Mouse (Mus musculus): ENCODE measurements at regions not wholly inside any gene's neighbourhood (a gene's known extent, or its start where the extent isn't known, plus 50 kb on each side); places are given as distances from the start of the nearest gene placed in this dataset.

GRCm38 (mm10) chr12:71429561-71430200, 120.0 kb downstream of the Dact1 start:
- no peak for DNase-seq (ENCODE audit: low spot score)

- DNase-seq (ENCODE audit: low spot score) = no peak
Observed at GRCm38 (mm10) chr12:71430331-71430730, 120.6 kb downstream of the Dact1 start.

GRCm38 (mm10) chr12:71431116-71431515, 121.4 kb downstream of the Dact1 start:
- no peak for DNase-seq (ENCODE audit: low spot score)

GRCm38 (mm10) chr12:71433549-71434200, 124.0 kb downstream of the Dact1 start:
- DNase-seq (ENCODE audit: low spot score) = no peak

DNA sequence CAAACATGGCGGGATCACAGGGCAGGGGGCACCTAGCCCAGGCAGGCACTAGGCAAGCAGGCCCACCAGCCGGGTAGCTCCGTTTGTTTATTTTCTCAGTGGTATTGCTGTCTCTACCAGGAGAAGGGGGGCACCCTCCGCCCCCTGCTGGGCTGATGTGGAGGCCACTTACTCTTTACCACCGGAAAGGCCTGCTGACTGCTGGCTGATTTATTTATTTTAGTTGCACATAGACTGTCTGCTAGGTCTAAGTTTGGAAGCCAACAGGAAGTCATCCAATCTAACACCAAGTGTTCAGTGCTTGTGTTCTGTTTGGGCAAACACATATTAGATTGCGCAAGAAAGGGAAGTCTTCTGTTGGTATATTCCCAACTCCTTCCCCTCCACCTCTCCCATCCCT, 128.6 kb downstream of the Dact1 start:
- no peak for DNase-seq (ENCODE audit: low spot score)

DNA sequence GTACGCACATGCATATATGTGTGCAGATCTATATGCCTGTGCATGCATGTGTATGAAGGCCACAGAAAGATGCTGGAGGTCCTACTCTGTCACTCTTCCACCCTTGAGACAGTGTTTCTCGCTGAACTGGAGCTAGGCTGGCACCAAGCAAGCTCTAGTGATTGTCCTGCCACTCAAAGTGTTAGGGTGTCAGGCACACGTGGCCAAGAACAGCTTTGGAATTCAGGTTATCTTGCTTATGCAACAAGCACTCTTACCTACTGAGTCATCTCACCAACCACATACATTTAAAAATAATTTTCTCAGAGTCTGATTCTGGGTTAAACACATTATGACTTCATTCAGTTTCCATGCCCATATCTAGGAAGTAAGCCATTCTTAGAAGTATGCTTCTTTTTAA, 131.2 kb downstream of the Dact1 start:
- no peak for DNase-seq (ENCODE audit: low spot score)

DNA sequence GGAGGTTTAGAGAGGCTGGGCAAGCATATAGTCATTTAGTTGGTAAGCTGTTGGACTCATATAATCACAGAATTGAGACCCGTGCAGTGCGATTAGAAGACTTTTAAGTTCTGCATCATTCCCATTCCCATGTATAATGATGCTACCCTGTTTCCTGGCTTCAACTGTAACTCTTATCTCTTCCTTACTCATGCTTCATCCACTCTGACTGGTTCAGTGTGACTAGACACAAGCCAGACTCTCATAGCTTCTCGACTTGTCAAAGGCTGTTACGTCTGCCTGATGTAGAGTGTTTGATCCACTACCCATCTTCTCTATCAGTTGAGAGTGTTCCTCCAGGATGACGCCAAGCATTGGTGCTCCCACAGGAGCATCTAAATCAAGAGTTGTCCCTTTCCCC, 131.6 kb downstream of the Dact1 start:
- DNase-seq (ENCODE audit: low spot score) = no peak

DNA sequence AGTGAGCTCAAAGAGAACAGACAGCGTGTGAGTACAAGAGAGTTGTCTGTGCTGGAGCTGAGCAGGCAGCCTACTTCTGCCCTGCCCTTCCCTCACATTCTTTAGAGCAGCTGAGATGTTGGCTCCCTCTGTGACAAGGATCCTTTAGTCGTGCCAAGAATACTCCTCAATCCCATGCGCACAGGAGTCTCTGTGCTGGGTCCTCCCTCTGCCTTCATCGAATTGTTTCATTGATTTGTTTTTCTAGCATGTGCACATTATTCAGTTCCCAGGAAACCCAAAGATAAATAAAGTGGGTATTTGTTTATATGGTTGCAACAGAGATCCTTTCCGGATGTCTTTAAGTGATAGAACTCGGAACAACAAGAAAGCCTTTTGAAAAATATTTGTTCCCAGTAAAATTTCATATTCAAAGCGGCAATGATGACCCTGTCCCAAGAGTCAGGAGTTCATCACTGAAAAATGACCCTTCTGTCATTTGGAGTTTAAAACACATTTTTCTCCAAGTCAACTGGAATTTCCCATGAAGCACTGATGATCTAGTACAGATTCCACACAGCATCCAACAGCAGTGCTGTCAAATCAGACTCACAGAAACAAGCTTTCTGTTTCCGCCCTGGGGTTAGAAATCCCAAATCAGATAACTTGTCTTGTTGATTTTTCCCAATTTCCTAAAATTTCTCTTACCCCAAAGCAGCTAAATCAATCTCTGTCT, 136.7 kb downstream of the Dact1 start:
- no peak for DNase-seq (ENCODE audit: low spot score)

DNA sequence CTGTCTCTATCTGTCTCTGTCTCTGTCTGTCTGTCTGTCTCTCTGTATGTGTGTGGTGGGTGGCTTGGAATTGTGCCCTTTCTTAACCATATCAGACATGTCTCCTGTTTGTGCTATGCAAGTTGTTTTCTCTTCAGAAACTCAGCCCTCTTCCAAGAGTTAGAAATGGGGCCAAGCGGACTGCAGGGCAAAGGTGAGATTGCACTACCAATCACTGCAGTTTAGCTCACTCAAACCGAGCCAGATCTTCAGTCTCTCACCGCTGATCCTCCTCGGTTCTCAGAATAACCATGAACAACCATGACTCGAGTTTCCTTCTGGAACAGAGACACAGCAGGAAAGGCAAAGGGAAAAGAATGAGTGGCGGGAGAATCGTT, 137.2 kb downstream of the Dact1 start:
- no peak for DNase-seq (ENCODE audit: low spot score)

DNA sequence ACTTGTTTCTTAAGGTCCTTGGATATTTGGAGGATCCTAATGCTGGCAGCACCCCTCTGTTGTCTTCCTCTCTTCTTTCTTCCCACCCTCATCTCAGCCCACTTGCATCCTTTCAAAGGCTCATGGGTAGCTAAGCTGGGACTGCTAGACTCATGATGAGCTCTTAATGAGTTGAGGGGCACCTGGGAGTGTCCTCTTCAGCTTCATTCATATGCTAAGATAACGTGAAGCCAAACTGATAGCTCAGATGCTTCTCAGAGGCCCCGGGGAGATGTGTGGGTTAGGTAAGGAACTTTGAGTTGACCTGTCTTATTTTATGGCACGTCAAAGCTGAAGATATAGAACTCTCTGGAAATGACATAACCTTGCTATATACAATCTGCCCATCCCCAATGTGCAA, 139.3 kb downstream of the Dact1 start:
- DNase-seq (ENCODE audit: low spot score) = no peak

- peak; percentile 16 for DNase-seq (ENCODE audit: low spot score)
Observed at GRCm38 (mm10) chr12:71450128-71450527, 140.4 kb downstream of the Dact1 start.

- no peak for DNase-seq (ENCODE audit: low spot score)
Observed at GRCm38 (mm10) chr12:71450680-71451463, 141.2 kb downstream of the Dact1 start.

DNA sequence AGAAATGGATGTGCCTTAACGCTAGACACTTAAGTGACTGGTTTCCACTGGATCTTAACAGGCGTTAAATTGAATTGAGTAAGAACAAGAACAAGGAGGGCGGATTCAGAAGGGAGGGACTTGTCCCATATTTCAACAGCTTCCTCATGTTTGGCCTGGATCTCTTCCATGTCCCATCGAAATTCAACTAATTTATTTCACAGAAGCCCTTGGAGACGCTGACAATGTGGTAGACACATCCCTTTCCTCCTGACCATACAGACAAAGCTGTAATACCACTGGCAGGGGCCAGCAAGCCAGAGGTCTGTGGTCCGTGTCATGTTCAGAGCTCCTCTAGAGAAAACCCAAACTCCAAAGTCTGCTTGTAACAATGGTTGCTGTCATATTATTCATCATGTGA, 147.2 kb downstream of the Dact1 start:
- no peak for DNase-seq (ENCODE audit: low spot score)

DNA sequence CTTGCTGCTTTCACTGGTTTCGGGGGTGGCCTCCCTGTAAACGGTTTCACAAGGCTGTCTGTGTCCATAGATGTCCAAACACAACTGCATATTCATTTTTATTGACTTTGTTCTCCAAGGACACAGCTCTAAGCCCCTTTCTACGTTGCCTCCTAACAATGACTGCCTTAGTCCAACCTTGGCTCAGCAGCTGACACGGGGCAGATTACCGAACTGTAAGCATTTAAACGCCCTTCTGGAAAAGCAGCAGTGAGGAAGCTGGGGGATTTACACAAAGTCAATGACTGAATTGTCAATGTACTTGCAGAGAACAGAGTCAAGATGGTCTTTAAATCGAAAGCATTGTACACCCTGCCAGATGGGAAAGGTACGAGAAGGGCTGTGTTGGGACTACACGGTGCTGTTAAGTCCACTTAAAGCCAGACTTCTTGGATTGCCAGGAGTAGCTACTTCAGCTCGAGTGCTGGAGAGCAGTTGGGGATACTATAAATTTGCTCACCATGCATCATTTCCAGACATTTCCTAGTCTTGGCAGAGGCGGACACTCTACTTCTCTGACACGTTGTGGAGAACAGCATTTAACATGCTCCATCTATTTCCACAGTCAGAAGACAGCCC, 149.0 kb downstream of the Dact1 start:
- no peak for DNase-seq (ENCODE audit: low spot score)

DNA sequence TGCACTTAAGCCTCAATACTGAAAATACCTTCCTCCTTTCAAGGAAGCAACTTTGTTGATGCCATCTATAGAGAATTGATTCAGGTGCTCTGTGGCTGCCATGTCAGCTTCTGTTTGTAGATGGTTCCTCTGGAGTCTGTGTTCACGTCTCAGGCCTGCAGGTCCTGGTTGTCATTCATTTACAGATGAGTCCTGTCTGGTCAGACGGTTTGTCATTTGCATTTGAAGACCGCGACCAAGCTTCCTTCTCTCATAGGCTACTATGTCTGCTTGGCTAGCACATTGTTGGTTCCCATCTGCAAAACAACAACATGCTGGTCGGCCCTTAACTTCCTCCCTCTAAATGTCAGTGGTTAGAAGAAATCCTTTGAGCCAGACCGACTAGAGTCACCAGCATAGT, 151.0 kb downstream of the Dact1 start:
- DNase-seq (ENCODE audit: low spot score) = no peak

DNA sequence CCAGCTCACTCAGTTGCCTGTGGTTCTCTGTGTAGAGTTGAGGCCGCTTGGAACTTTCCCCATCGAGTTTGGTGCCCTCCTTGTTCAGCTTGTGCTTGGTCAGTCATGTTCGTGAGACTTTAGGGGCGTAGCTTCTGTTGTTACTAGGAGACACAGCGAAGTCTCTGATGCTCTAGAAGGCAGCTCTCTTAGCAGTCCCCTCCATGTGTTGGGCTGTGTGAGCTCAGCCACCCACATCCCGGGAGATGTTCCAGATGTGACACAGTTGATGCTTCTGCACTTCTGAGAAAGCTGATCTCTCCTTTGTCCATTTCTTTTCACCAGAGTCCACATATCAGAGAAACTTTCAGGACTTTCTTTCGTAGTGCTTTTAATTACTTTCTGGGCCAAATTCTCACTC, 158.1 kb downstream of the Dact1 start:
- no peak for DNase-seq (ENCODE audit: low spot score)

DNA sequence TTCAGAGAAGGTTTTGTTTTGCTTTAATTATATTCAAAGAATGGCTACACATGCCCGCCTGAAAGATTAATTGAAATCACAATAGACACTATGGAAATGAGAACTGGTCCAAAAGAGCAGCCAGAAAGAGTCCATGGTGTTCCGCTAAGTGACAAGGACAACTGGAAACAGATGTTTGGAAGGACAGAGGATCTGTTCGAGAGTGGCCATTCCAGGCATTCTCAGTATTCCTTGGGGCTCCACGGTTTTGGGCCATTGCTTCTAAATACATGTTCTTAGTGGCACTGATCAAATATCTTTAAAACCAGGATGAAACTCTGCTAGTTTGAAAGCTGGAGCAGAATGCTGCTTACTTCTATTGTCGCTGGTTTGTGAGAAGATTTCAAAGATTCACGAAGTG, 158.6 kb downstream of the Dact1 start:
- DNase-seq (ENCODE audit: low spot score) = no peak

GRCm38 (mm10) chr12:71470983-71471715, 161.5 kb downstream of the Dact1 start:
- no peak for DNase-seq (ENCODE audit: low spot score)

DNA sequence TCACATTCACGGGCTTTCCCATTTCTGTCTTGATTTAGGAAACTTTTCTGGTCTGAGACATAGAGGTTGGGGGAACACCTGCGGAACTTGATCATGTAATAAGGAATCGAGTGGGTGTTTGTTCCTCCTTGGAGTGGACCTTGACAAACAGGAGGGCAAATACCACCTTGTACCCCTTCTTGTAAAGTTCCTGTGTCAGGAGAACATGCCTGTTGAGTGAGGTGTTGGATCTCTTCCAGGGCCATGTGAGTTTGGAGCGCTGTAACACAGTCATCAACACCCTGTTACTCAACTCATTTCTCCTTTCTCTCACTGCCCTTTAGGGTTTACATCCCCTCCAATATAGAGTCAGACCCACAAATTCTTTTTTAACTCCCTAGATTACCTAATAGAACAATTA, 162.0 kb downstream of the Dact1 start:
- DNase-seq (ENCODE audit: low spot score) = no peak

DNA sequence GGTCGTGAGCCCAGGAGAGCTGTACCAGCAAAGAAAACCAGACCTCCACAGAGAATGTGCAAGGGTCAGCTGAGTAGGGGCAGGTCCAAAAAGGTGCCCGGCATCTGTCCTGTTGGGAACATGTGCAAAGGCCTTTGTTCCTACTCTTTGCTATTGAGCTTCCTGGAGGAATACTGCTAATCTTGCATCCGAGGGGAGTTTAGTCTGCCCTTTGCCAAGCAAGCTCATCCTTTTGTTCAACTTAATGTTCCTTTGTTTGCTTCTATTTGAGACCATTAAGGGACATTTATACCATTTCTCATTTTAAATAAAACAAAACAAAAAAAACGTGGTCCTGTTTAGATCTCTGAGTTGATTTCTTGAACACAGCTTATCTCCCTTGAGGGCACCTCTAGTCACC, 166.6 kb downstream of the Dact1 start:
- DNase-seq (ENCODE audit: low spot score) = no peak

GRCm38 (mm10) chr12:71477691-71478090, 168.0 kb downstream of the Dact1 start:
- DNase-seq (ENCODE audit: low spot score) = no peak

- DNase-seq (ENCODE audit: low spot score) = no peak
Observed at GRCm38 (mm10) chr12:71481371-71481770, 171.7 kb downstream of the Dact1 start.
